Mouse (Mus musculus) adipose tissue, adult 10 weeks (tissue): Measurements from ENCODE around the gene Lbr. TPM values are rescaled to one million over a fixed set of nuclear protein-coding genes. Genes with fewer than 3 reads are reported as not detected.

ENCODE experiments used
- polyA plus RNA-seq: library from polyadenylated mRNA; stranded (reverse); fragments of 350-450 nt; fragmentation: Illumina TruSeq; extraction: RNeasy Lipid Tissue Mini Kit (QIAGEN cat#74804); gene quantifications from one replicate; pipeline ENCODE4 v1.2.3, GENCODE M21; 2014; ENCODE audit warnings: low read depth, low replicate concordance

The Lbr gene
- 16.8 TPM for polyA plus RNA-seq

DNA sequence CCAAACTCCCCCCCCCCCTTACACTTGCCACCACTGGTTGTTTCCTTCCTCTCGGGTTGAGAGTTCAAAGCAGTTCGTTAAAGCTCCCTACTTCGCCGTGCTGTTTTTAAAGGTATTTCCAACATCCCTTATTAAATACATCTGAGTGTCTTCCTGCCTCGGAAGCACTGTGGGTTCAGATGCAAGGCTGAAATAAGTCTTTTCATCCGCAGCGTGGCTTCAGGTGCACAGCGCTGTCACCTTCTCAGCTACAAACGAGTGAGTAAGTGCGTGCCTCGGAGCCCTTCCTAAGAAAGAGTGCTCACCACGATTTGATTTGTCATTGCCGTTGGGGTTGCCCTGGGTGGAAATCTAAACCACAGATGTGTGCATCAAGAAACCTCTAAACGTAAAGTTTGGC, at the start of gene Lbr:
Lbr (minus strand) TSS at position 266 of the 400 bp plus-strand sequence.

Other genes starting within 250 kb of the Lbr start
- gene Enah, start 176.9 kb upstream of the Lbr start, polyA plus RNA-seq, result 47.5 TPM